Mouse (Mus musculus) heart, postnatal 0 days (tissue): ENCODE results near the gene Themis3.

Experiments
- CTCF ChIP-seq: IDR thresholded peaks from 2 replicates; pipeline ENCODE4 v1.5.1; 2016; ENCODE audit warnings: antibody characterized with exemption, control low read depth, low read depth
- EP300 ChIP-seq: IDR thresholded peaks from 2 replicates; pipeline ENCODE4 v1.6.1; 2016; ENCODE audit warnings: antibody characterized with exemption, low read depth

DNA sequence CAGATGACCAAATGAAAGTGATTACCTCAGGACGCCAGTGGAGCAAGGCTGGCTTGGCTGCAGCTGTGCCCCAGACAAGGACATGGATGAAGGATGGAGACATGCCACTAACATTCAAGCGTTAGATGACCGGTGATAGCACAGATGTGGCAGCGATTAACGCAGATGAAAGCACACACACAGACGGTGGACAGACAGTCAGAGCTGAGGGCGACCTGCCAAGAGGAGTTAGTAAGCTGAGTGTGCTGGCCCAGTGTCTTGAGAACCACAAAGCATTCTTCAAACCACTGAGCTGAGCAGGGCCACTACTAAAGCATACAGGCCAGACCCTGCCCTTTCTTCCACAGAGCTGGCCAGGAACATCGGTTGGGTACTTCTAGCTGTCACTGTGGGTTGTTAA lies 89.5 kb downstream of the Themis3 start:
- TF ChIP-seq EP300 (no peak), CTCF (no peak)
